13 mouse cellular contexts compared by ENCODE assay signal in genomic region chr4:134929536-134929935, GRCm38 (mm10). TPM values are rescaled to one million over a fixed set of nuclear protein-coding genes. Genes with fewer than 3 reads are reported as not detected.
DNase-seq lines count a peak whose midpoint lies in the region; ATAC-seq lines count a peak whose summit lies in the region.
"Had no signal": no experiment of that assay in that cellular context is flagged by ENCODE, and none has a peak within 500 bp of the region (broad histone marks: within the 10 kb centered on the region; RNA-seq: fewer than 3 reads in every experiment).

No protein-coding gene starts in this region.

- ATAC-seq in granulocyte monocyte progenitor cell, adult 5-6 weeks (replicated peaks; ENCODE audit: poor library complexity, severe bottlenecking) = peak; percentile 15; the same call in 1 of the 2 replicates
- ATAC-seq: intestine, embryonic 15.5 days had no signal

- DNase-seq in cerebellum, adult 9-10 months = peak; percentile 23
- no peak for DNase-seq in cerebellum, adult 9-11 months
- peak; percentile 58 to 63 for DNase-seq in spleen, postnatal 36 days (ENCODE audit: low spot score in 2 of 2)
- DNase-seq in spleen, postnatal 4 days (ENCODE audit: low spot score in 2 of 2) = no peak
- DNase-seq in naive thymus-derived CD4-positive, alpha-beta T cell, adult 2 months (ENCODE audit: low read depth) = peak; percentile 63
- no peak for DNase-seq in kidney, postnatal 10 days
- DNase-seq in adrenal gland, adult 8-10 months = no peak
- DNase-seq: adrenal gland, postnatal 36 days; cerebellum, adult 18-20 months; heart, postnatal 4 days; lung, embryonic 14.5 days had no signal

RNA-seq across cellular contexts. Expression of gene Syf2, which starts 1.2 kb away (rescaled TPM):
- total RNA-seq in granulocyte monocyte progenitor cell, adult 5-6 weeks (2014; fragmentation: Nextera tagmentation) = 43.5 and 50.5 TPM in 2 replicates
- total RNA-seq in granulocyte monocyte progenitor cell, adult 5-6 weeks (2017) = 180 and 201 TPM in 2 replicates
- total RNA-seq in adrenal gland, adult 8-10 months (2022) = 100 to 1,000 TPM in 1 of 4 experiments, 10 to 100 TPM in 3; 80.6 to 102 (median 92.5) TPM

RNA-seq across cellular contexts. Expression of gene Rsrp1, which starts 6.1 kb away (rescaled TPM):
- total RNA-seq in granulocyte monocyte progenitor cell, adult 5-6 weeks (2014; fragmentation: Nextera tagmentation) = 476 and 614 TPM in 2 replicates
- total RNA-seq in granulocyte monocyte progenitor cell, adult 5-6 weeks (2017) = 134 and 184 TPM in 2 replicates
- total RNA-seq in adrenal gland, adult 8-10 months (2022) = 100 to 1,000 TPM; 450 to 493 (median 461) TPM

RNA-seq across cellular contexts. Expression of gene Tmem50a, which starts 14.7 kb away (rescaled TPM):
- 136 and 149 TPM in 2 replicates for total RNA-seq in granulocyte monocyte progenitor cell, adult 5-6 weeks (2014; fragmentation: Nextera tagmentation)
- 263 and 287 TPM in 2 replicates for total RNA-seq in granulocyte monocyte progenitor cell, adult 5-6 weeks (2017)
- 100 to 1,000 TPM; 200 to 410 (median 314) TPM for total RNA-seq in adrenal gland, adult 8-10 months (2022)

Comparison
In these comparisons a context has a peak if more than half of its experiments do, and no peak if none do; other contexts are left out.
1. DNase-seq: peak in cerebellum, adult 9-10 months (single experiment), spleen, postnatal 36 days (2 of 2) and naive thymus-derived CD4-positive, alpha-beta T cell, adult 2 months (single experiment); none in cerebellum, adult 9-11 months (single experiment), spleen, postnatal 4 days (0 of 2), kidney, postnatal 10 days (single experiment) and adrenal gland, adult 8-10 months (single experiment).